In the genomic region with DNA sequence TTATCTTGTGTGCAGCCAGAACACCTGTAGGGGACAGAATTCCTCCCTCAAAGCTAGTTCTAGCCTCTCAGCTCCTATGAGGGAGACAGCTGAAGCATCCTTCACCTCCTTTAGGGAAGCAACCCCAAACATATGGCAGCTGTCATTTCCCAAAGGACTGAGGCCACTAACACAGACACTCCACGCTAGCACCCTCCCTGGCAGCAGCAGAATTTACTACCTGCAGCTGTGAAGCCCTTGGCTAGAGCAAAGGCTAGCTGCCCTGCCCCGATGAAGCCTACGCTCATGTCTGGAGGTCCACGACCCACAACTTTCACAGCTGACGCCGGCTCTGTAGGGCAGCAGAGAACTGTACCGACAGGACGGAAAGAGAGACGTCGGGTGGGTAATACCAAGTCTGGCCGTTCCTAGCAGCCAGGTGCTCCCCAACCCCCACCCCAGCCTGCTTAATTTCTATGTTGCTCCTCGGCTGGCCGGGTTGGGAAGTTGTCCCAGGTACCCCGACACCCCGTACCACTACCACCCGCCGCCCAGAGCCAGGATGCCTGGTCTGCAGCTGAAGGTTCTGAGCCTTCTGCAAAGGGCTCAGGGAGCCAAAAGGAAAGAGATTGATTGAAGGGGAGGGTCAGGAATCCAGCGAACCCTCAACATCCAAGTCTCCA, we compare ENCODE assay signal across 8 mouse cellular contexts. TPM values are rescaled to one million over a fixed set of nuclear protein-coding genes. Genes with fewer than 3 reads are reported as not detected.
DNase-seq lines count a peak whose midpoint lies in the region; ATAC-seq and TF ChIP-seq lines count a peak whose summit lies in the region.

No protein-coding gene starts in this region.

- H3K27ac ChIP-seq in heart, embryonic 16.5 days (ENCODE audit: low read length): peak overlapping the region; percentile 44
- H3K27ac ChIP-seq in forebrain, embryonic 12.5 days: no peak overlapping the region
- peak overlapping the region; percentile 46; the same call in 1 of the 2 replicates for H3K27ac ChIP-seq in liver, embryonic 12.5 days
- H3K27ac ChIP-seq in stomach, embryonic 16.5 days (ENCODE audit: low read length): peak overlapping the region; percentile 47; the same call in 1 of the 2 replicates

- no peaks in the 10 kb centered on the region for H3K9me3 ChIP-seq in heart, embryonic 16.5 days (replicated peaks; ENCODE audit: control insufficient read depth, low read length)
- H3K9me3 ChIP-seq in G1E (replicated peaks): no peaks in the 10 kb centered on the region
- H3K9me3 ChIP-seq in forebrain, embryonic 12.5 days: no peaks in the 10 kb centered on the region
- no peaks in the 10 kb centered on the region for H3K9me3 ChIP-seq in liver, embryonic 12.5 days (replicated peaks)
- H3K9me3 ChIP-seq in stomach, embryonic 16.5 days (replicated peaks; ENCODE audit: control insufficient read depth, low read length): no peaks in the 10 kb centered on the region

- peaks cover 14% of the 10 kb centered on the region for H3K4me1 ChIP-seq in heart, embryonic 16.5 days (ENCODE audit: control insufficient read depth, insufficient read depth, low read length)
- H3K4me1 ChIP-seq in G1E (ENCODE audit: insufficient read depth, low read depth, low read length): peaks cover 42% of the 10 kb centered on the region
- H3K4me1 ChIP-seq in forebrain, embryonic 12.5 days: peaks cover 20% of the 10 kb centered on the region
- H3K4me1 ChIP-seq in liver, embryonic 12.5 days: peaks cover 28% of the 10 kb centered on the region
- H3K4me1 ChIP-seq in stomach, embryonic 16.5 days (ENCODE audit: control insufficient read depth, insufficient read depth, low read length): peaks cover 12% of the 10 kb centered on the region

- TF ChIP-seq CTCF in G1E (IDR thresholded peaks at IDR 0.05; ENCODE audit: low read depth, low read length): no peak

- peak overlapping the region; percentile 80 for H3K9ac ChIP-seq in heart, embryonic 16.5 days (ENCODE audit: low read length)
- peak overlapping the region; percentile 66 for H3K9ac ChIP-seq in forebrain, embryonic 12.5 days
- H3K9ac ChIP-seq in liver, embryonic 12.5 days: peak overlapping the region; percentile 78
- peak overlapping the region; percentile 77 for H3K9ac ChIP-seq in stomach, embryonic 16.5 days (ENCODE audit: low read length)

- H3K36me3 ChIP-seq in heart, embryonic 16.5 days (ENCODE audit: control insufficient read depth, insufficient read depth): no peaks in the 10 kb centered on the region
- H3K36me3 ChIP-seq in G1E (replicated peaks): peaks cover 19% of the 10 kb centered on the region
- no peaks in the 10 kb centered on the region for H3K36me3 ChIP-seq in forebrain, embryonic 12.5 days (replicated peaks)
- no peaks in the 10 kb centered on the region for H3K36me3 ChIP-seq in liver, embryonic 12.5 days
- H3K36me3 ChIP-seq in stomach, embryonic 16.5 days (ENCODE audit: control insufficient read depth, insufficient read depth, low read length): no peaks in the 10 kb centered on the region

- 2% methylated on average over 18 of the region's 18 CpGs for WGBS in heart, embryonic 16.5 days
- 2% methylated on average over 18 of the region's 18 CpGs for WGBS in forebrain, embryonic 12.5 days
- WGBS in liver, embryonic 12.5 days (ENCODE audit: insufficient replicate concordance): 1% methylated on average over 18 of the region's 18 CpGs
- WGBS in stomach, embryonic 16.5 days: 2% methylated on average over 18 of the region's 18 CpGs

- DNase-seq in heart, postnatal 36 days: no peak
- peak; percentile 40 for DNase-seq in G1E (ENCODE audit: low spot score)
- DNase-seq in cerebellum, adult 11-12 months: no peak
- DNase-seq in gastrocnemius, postnatal 25 days: no peak

- peak overlapping the region; percentile 66 for H3K4me3 ChIP-seq in heart, embryonic 16.5 days (ENCODE audit: low read length)
- peak overlapping the region; percentile 70 for H3K4me3 ChIP-seq in G1E (ENCODE audit: low read depth, low read length)
- peak overlapping the region; percentile 49 for H3K4me3 ChIP-seq in forebrain, embryonic 12.5 days (replicated peaks)
- H3K4me3 ChIP-seq in liver, embryonic 12.5 days: peak overlapping the region; percentile 57
- H3K4me3 ChIP-seq in stomach, embryonic 16.5 days (replicated peaks; ENCODE audit: low read length): peak overlapping the region; percentile 60

- peak; percentile 25; the same call in 1 of the 2 replicates for ATAC-seq in heart, embryonic 16.5 days (replicated peaks; ENCODE audit: extremely low read depth, insufficient read depth, low FRiP score)
- no peak for ATAC-seq in G1E (ENCODE audit: extremely low read depth, insufficient number of reproducible peaks, low FRiP score, poor library complexity, severe bottlenecking)
- ATAC-seq in forebrain, embryonic 12.5 days (ENCODE audit: low FRiP score): peak; percentile 52
- peak; percentile 64 for ATAC-seq in liver, embryonic 12.5 days
- peak; percentile 53 for ATAC-seq in stomach, embryonic 16.5 days (ENCODE audit: insufficient read depth, low FRiP score)

- H3K4me2 ChIP-seq in heart, embryonic 16.5 days (ENCODE audit: low read depth, low read length): peak overlapping the region; percentile 98
- peak overlapping the region; percentile 90 for H3K4me2 ChIP-seq in forebrain, embryonic 12.5 days
- H3K4me2 ChIP-seq in liver, embryonic 12.5 days: peak overlapping the region; percentile 96
- peak overlapping the region; percentile 92 for H3K4me2 ChIP-seq in stomach, embryonic 16.5 days (ENCODE audit: low read depth, low read length)

- intact Hi-C loops in heart, postnatal 36 days (cut with DNase I): no loop called here

- H3K27me3 ChIP-seq in heart, embryonic 16.5 days (ENCODE audit: control insufficient read depth, insufficient read depth, low read length): peaks cover 2% of the 10 kb centered on the region; the same call in 1 of the 2 replicates
- peaks cover 35% of the 10 kb centered on the region for H3K27me3 ChIP-seq in G1E (ENCODE audit: insufficient read depth, low read length)
- peaks cover 38% of the 10 kb centered on the region for H3K27me3 ChIP-seq in forebrain, embryonic 12.5 days
- H3K27me3 ChIP-seq in liver, embryonic 12.5 days (replicated peaks): peaks cover 50% of the 10 kb centered on the region
- no peaks in the 10 kb centered on the region; the same call in 1 of the 2 replicates for H3K27me3 ChIP-seq in stomach, embryonic 16.5 days (ENCODE audit: control insufficient read depth, insufficient read depth, low read length)

RNA-seq across cellular contexts. Expression of gene Pycr1, which starts 0.5 kb away (rescaled TPM):
- polyA plus RNA-seq in heart, embryonic 16.5 days (2015; fragmentation: Nextera tagmentation; extraction: Ambion mirVana): 15.2 and 18.5 TPM in 2 replicates
- total RNA-seq in heart, postnatal 36 days (2021): 1 to 10 TPM; 1.2 to 1.3 TPM
- total RNA-seq in G1E (2014; fragmentation: Nextera tagmentation) (14.7 and 14.8 TPM in 2 replicates), G1E (2017) (1.0 and 1.5 TPM in 2 replicates)
- polyA plus RNA-seq in G1E (2012): 1.9 and 2.4 TPM in 2 replicates
- 32.5 and 32.8 TPM in 2 replicates for polyA plus RNA-seq in forebrain, embryonic 12.5 days (2016; fragmentation: Nextera tagmentation; extraction: Ambion mirVana)
- polyA plus RNA-seq in liver, embryonic 12.5 days (2016; fragmentation: Nextera tagmentation; extraction: Ambion mirVana): 11.0 and 11.3 TPM in 2 replicates
- polyA plus RNA-seq in stomach, embryonic 16.5 days (2015; fragmentation: Nextera tagmentation; extraction: Ambion mirVana): 37.8 and 38.0 TPM in 2 replicates
- 1 to 10 TPM; 6.7 to 6.8 TPM for total RNA-seq in gastrocnemius, postnatal 25 days (2021)

RNA-seq across cellular contexts. Expression of gene Myadml2, which starts 4.9 kb away (rescaled TPM):
- 17.0 and 19.5 TPM in 2 replicates for polyA plus RNA-seq in heart, embryonic 16.5 days (2015; fragmentation: Nextera tagmentation; extraction: Ambion mirVana)
- total RNA-seq in heart, postnatal 36 days (2021): 10 to 100 TPM; 76.1 to 78.1 TPM
- not detected in 2 replicates for total RNA-seq in G1E (2014; fragmentation: Nextera tagmentation)
- total RNA-seq in G1E (2017): not detected in 2 replicates
- polyA plus RNA-seq in G1E (2012): not detected in 2 replicates
- not detected in 2 replicates for polyA plus RNA-seq in forebrain, embryonic 12.5 days (2016; fragmentation: Nextera tagmentation; extraction: Ambion mirVana)
- polyA plus RNA-seq in liver, embryonic 12.5 days (2016; fragmentation: Nextera tagmentation; extraction: Ambion mirVana): 0.23 and 0.47 TPM in 2 replicates
- polyA plus RNA-seq in stomach, embryonic 16.5 days (2015; fragmentation: Nextera tagmentation; extraction: Ambion mirVana): 1.4 TPM in 1 of 2 replicates, not detected in the other
- 100 to 1,000 TPM; 121 to 134 TPM for total RNA-seq in gastrocnemius, postnatal 25 days (2021)

RNA-seq across cellular contexts. Expression of gene Mafg, which starts 9.7 kb away (rescaled TPM):
- 14.7 and 19.1 TPM in 2 replicates for polyA plus RNA-seq in heart, embryonic 16.5 days (2015; fragmentation: Nextera tagmentation; extraction: Ambion mirVana)
- 10 to 100 TPM; 39.3 to 43.8 TPM for total RNA-seq in heart, postnatal 36 days (2021)
- total RNA-seq in G1E (2014; fragmentation: Nextera tagmentation) (16.3 and 17.5 TPM in 2 replicates), G1E (2017) (18.9 and 21.9 TPM in 2 replicates)
- 29.2 and 38.9 TPM in 2 replicates for polyA plus RNA-seq in G1E (2012)
- polyA plus RNA-seq in forebrain, embryonic 12.5 days (2016; fragmentation: Nextera tagmentation; extraction: Ambion mirVana): 30.9 and 32.9 TPM in 2 replicates
- polyA plus RNA-seq in liver, embryonic 12.5 days (2016; fragmentation: Nextera tagmentation; extraction: Ambion mirVana): 53.4 and 58.3 TPM in 2 replicates
- polyA plus RNA-seq in stomach, embryonic 16.5 days (2015; fragmentation: Nextera tagmentation; extraction: Ambion mirVana): 19.5 and 22.1 TPM in 2 replicates
- total RNA-seq in gastrocnemius, postnatal 25 days (2021): 10 to 100 TPM; 41.8 to 47.1 TPM

RNA-seq across cellular contexts. Expression of gene Notum, which starts 17.9 kb away (rescaled TPM):
- 0.20 and 1.00 TPM in 2 replicates for polyA plus RNA-seq in heart, embryonic 16.5 days (2015; fragmentation: Nextera tagmentation; extraction: Ambion mirVana)
- total RNA-seq in heart, postnatal 36 days (2021): not detected
- total RNA-seq in G1E (2014; fragmentation: Nextera tagmentation) (not detected in 2 replicates), G1E (2017) (0.16 TPM in 1 of 2 replicates, not detected in the other)
- not detected in 2 replicates for polyA plus RNA-seq in G1E (2012)
- 0.13 and 0.49 TPM in 2 replicates for polyA plus RNA-seq in forebrain, embryonic 12.5 days (2016; fragmentation: Nextera tagmentation; extraction: Ambion mirVana)
- polyA plus RNA-seq in liver, embryonic 12.5 days (2016; fragmentation: Nextera tagmentation; extraction: Ambion mirVana): 0.31 and 0.38 TPM in 2 replicates
- polyA plus RNA-seq in stomach, embryonic 16.5 days (2015; fragmentation: Nextera tagmentation; extraction: Ambion mirVana): 2.1 and 2.5 TPM in 2 replicates
- under 1 TPM in 1 of 2 experiments, not detected in 1; 0.18 TPM for total RNA-seq in gastrocnemius, postnatal 25 days (2021)

RNA-seq across cellular contexts. Expression of gene Sirt7, which starts 18.0 kb away (rescaled TPM):
- polyA plus RNA-seq in heart, embryonic 16.5 days (2015; fragmentation: Nextera tagmentation; extraction: Ambion mirVana): 21.1 and 28.1 TPM in 2 replicates
- total RNA-seq in heart, postnatal 36 days (2021): 10 to 100 TPM; 10.0 to 10.1 TPM
- 28.9 and 35.3 TPM in 2 replicates for total RNA-seq in G1E (2014; fragmentation: Nextera tagmentation)
- total RNA-seq in G1E (2017): 74.5 and 96.2 TPM in 2 replicates
- polyA plus RNA-seq in G1E (2012): 169 and 256 TPM in 2 replicates
- polyA plus RNA-seq in forebrain, embryonic 12.5 days (2016; fragmentation: Nextera tagmentation; extraction: Ambion mirVana): 43.1 and 43.3 TPM in 2 replicates
- 43.1 and 45.3 TPM in 2 replicates for polyA plus RNA-seq in liver, embryonic 12.5 days (2016; fragmentation: Nextera tagmentation; extraction: Ambion mirVana)
- 36.6 and 37.7 TPM in 2 replicates for polyA plus RNA-seq in stomach, embryonic 16.5 days (2015; fragmentation: Nextera tagmentation; extraction: Ambion mirVana)
- total RNA-seq in gastrocnemius, postnatal 25 days (2021): 1 to 10 TPM; 4.3 to 7.2 TPM
